In genomic region chr13:65174102-65174501, GRCm38 (mm10) we compare ENCODE assay signal across 27 mouse cellular contexts. TPM values are rescaled to one million over a fixed set of nuclear protein-coding genes. Genes with fewer than 3 reads are reported as not detected.
"Had no signal": no experiment of that assay in that cellular context is flagged by ENCODE, and none has a peak within 500 bp of the region (broad histone marks: within the 10 kb centered on the region; RNA-seq: fewer than 3 reads in every experiment).

No protein-coding gene starts in this region.

- H3K27ac ChIP-seq: midbrain, embryonic 10.5 days; midbrain, embryonic 12.5 days; neural tube, embryonic 13.5 days; neural tube, embryonic 15.5 days had no signal

- H3K36me3 ChIP-seq: midbrain, embryonic 10.5 days; midbrain, embryonic 12.5 days; neural tube, embryonic 13.5 days; neural tube, embryonic 15.5 days had no signal

- DNase-seq: lung, adult 18-20 months; lung, embryonic 14.5 days; lung, postnatal 10 days; lung, postnatal 4 days; midbrain, embryonic 14.5 days; retina, postnatal 1 day; right cerebral cortex, adult 18-20 months; right cerebral cortex, postnatal 25 days; right cerebral cortex, postnatal 4 days; spleen, adult 18-20 months; thymus, adult 18-20 months; thymus, postnatal 14 days; thymus, postnatal 36 days had no signal

- H3K4me1 ChIP-seq: neural tube, embryonic 13.5 days had no signal

- H3K9me3 ChIP-seq: midbrain, embryonic 12.5 days; neural tube, embryonic 13.5 days; neural tube, embryonic 15.5 days had no signal

- H3K27me3 ChIP-seq: midbrain, embryonic 12.5 days; neural tube, embryonic 13.5 days; neural tube, embryonic 15.5 days had no signal

- H3K9ac ChIP-seq: lung, embryonic 14.5 days; midbrain, embryonic 12.5 days; neural tube, embryonic 13.5 days; neural tube, embryonic 15.5 days had no signal

- H3K4me3 ChIP-seq: midbrain, embryonic 10.5 days; midbrain, embryonic 12.5 days; myocyte; neural tube, embryonic 13.5 days; neural tube, embryonic 15.5 days had no signal

RNA-seq across cellular contexts. Expression of gene Olfr466, which starts 24.1 kb away (rescaled TPM):
- total RNA-seq: megakaryocyte, adult 5-6 weeks; megakaryocyte-erythroid progenitor cell, adult 5-6 weeks had no signal
- polyA plus RNA-seq: lung, embryonic 14.5 days; lung, embryonic 16.5 days; midbrain, embryonic 10.5 days; midbrain, embryonic 12.5 days; midbrain, embryonic 14.5 days; midbrain, embryonic 16.5 days; myocyte; neural tube, embryonic 11.5 days; neural tube, embryonic 13.5 days; neural tube, embryonic 15.5 days; small intestine, adult 2 months; stomach, embryonic 14.5 days; stomach, embryonic 16.5 days; thymus, postnatal 0 days had no signal

RNA-seq across cellular contexts. Expression of gene Nlrp4f, which starts 31.7 kb away (rescaled TPM):
- total RNA-seq: megakaryocyte, adult 5-6 weeks; megakaryocyte-erythroid progenitor cell, adult 5-6 weeks had no signal
- polyA plus RNA-seq: lung, embryonic 14.5 days; lung, embryonic 16.5 days; midbrain, embryonic 12.5 days; midbrain, embryonic 16.5 days; myocyte; neural tube, embryonic 13.5 days; neural tube, embryonic 15.5 days; small intestine, adult 2 months; stomach, embryonic 14.5 days; stomach, embryonic 16.5 days; thymus, postnatal 0 days had no signal

RNA-seq across cellular contexts. Expression of gene Olfr465-ps1, which starts 36.2 kb away (rescaled TPM):
- total RNA-seq: megakaryocyte, adult 5-6 weeks; megakaryocyte-erythroid progenitor cell, adult 5-6 weeks had no signal
- polyA plus RNA-seq: lung, embryonic 14.5 days; lung, embryonic 16.5 days; midbrain, embryonic 10.5 days; midbrain, embryonic 12.5 days; midbrain, embryonic 14.5 days; midbrain, embryonic 16.5 days; myocyte; neural tube, embryonic 11.5 days; neural tube, embryonic 13.5 days; neural tube, embryonic 15.5 days; small intestine, adult 2 months; stomach, embryonic 14.5 days; stomach, embryonic 16.5 days; thymus, postnatal 0 days had no signal
